Mouse (Mus musculus) cerebellum, postnatal 14 days (tissue): ENCODE results near the gene Cysltr2.

Experiments
- DNase-seq, 2 experiments: peaks; one replicate each; pipeline ENCODE4 v3.0.0; 2021; ENCODE audit warnings: mixed read lengths in 2 of 2

Gene Cysltr2

DNA sequence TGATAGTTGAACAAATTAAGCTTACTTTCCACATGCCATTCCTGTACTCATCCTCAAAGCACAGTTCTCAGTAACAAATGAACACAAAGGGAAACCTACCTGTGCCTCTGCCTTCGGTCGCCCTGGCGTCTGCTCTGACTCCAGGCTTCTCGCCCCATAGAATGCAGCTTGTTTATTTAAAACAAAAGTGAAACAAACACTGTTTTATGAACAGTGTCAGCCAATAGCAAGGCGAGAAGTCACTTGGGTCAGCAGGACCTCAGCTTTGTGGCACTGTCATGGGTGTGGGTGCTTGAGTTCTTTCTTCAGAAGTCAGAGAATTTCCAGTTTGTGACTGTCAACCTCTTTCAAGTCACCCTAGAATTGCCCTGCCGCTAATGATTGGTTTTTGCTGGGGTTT is at the start of gene Cysltr2:
Cysltr2 (minus strand) TSS at position 178 of the 400 bp plus-strand sequence.
- no peak for DNase-seq

DNA sequence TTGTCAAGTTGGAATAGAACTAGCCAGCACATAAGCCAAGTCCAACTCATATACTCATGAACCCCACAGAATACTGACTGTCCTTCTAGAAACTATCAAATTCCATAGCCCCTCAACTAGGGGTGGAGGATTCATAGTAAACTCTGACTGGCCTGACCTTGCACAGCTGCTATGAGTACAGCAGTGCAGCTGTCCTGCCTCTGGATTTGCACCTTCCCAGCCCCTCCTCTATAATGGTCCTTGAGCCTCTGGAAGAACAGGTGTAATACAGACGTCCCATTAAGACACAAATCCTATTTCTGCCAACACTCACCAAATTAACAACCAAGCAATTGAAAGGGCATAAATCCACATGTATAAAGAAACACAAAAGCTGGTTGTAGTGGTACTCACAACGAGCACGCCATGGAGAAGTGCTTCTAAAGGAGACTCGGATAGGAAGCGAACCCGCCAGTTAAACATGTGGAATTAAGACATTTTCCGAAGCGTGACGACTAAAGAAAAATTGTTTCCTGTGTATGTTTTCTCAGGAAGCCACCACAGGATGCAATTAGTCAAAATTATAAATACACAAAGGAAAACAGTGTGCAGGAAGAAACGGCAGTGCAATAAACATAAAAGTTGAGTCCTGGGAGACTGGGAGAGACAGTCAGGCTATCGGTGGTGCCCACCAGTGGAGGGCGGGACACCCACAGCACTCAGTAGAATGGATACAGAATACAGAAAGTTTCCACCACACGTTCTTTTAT is 46.1 kb upstream of the Cysltr2 start:
- no peak for DNase-seq

GRCm38 (mm10) chr14:73092871-73093270 is 44.0 kb upstream of the Cysltr2 start:
- DNase-seq, result no peak

GRCm38 (mm10) chr14:73088224-73088623 is 39.3 kb upstream of the Cysltr2 start:
- DNase-seq, result no peak

- no peak for DNase-seq
Observed at GRCm38 (mm10) chr14:73087746-73088145, 38.8 kb upstream of the Cysltr2 start.

DNA sequence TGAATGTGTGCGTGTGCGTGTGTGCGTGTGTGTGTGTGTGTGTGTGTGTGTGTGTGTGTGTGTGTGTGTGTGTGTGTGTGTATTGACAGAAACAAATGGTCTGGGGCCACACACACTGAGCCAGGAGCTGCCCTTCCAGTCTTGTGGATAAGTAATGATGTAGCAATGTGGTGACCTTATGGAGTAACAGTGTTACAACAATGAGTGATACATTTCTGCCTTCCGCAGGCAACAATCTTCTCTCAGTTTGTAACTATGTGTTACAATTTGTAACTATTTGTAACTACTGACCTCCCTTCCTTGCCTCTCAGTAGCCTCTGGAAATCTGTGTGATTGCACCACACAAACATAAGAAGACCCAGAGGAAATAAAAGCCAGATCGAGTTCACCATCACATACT is 38.3 kb upstream of the Cysltr2 start:
- DNase-seq, result no peak

DNA sequence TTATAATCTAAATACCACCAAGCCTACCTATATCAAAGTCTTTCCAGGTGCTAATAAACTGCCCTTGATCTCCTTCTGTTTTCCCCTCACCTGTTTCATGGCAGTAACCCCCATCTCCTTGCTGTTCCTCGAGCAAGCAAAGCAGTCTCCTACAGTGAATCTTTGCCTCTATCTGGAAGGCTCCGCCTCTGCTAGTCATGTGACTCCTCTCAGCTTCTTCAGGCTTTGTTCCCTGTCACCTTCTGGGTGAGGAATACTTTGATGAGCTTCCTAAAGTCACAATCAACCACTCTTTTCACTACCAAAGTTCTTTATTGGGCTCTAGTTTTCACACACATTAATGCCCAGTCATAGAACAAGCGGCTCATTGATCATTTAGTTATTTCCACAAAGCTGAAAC is 37.5 kb upstream of the Cysltr2 start:
- no peak for DNase-seq

DNA sequence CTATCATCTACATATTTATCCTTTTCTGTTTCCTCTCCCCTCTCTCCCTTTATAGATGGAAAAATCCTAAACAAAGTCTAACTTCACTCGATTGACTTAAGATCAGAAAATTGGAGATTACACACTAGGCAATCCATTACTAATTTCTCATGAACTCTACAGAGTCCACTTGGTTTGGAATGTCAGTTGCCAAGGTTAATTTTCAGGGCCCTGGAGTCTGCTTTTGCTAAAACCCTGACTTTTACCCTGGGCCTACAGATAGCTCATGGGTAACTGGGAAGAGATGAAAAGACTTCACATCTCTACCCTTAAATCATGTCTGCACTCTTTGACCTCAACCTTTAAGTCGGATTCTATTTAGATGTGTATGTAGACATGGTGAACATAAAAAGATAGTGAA is 34.6 kb upstream of the Cysltr2 start:
- DNase-seq, result no peak

GRCm38 (mm10) chr14:73064460-73064859 is 15.5 kb upstream of the Cysltr2 start:
- peak in 1 of 2 experiments; percentile 3 for DNase-seq

- no peak for DNase-seq
Observed at GRCm38 (mm10) chr14:73058755-73059154, 9.8 kb upstream of the Cysltr2 start.

GRCm38 (mm10) chr14:73057764-73058163 is 8.8 kb upstream of the Cysltr2 start:
- DNase-seq, result no peak

DNA sequence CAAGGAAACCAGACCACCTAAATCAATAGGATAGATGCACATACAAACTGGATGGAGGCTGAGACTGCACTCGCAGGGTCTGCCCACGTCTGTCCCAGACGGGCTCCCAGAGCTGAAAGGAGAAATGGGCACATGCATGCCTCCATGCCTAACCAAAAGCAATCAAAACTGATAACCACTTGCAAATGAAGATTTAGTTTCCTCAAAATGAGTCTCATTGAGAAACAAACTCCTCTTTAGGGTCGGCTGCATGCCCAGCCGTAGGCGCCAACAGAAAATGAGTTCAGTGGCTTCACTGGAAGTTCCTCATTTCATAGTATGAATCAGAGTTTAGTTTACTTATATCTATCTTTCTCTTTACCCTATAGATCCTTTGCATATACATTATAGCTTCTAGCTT is 7.9 kb upstream of the Cysltr2 start:
- DNase-seq, result no peak

GRCm38 (mm10) chr14:73045199-73045928 is 3.5 kb downstream of the Cysltr2 start:
- no peak for DNase-seq

DNA sequence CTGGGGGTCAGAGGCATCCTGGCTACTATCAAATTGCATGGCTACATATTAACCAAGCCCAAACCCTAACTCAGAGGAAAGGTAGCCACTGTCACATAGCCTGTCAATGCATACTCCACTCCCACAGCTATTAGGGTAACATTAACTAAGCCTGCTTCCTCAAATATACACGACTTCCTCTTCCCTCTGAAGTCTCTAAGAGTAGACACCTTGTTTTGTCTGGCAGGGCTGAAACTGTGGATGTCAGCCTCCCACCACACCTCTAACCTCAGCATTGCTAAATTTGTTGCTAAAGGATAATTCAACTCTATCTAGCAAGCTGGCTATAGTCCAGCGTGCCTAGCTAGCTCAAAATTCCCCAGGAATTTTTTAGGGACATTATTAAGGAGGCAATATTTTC is 7.2 kb downstream of the Cysltr2 start:
- DNase-seq, result no peak

DNA sequence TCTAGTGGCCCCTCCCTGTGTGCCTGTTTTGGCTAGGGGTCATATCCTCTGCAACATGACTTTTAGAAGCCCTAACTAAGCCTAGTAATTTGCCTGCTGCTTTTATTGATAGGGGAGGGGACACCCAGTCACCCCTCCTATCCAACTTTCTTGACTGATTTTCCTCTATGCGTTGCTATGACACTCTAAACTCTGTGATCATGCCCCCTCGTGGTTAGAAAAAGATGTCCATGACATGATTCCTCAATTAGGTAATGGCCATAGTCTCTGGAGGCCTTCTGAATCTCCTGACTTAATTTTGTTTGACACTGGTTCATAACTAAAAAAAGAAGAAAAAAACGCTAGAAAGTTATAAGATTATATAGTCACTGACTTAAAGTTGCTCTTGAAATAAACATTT is 15.6 kb downstream of the Cysltr2 start:
- no peak for DNase-seq

GRCm38 (mm10) chr14:73031218-73031617 is 17.7 kb downstream of the Cysltr2 start:
- no peak for DNase-seq

GRCm38 (mm10) chr14:73017272-73017671 is 31.6 kb downstream of the Cysltr2 start:
- DNase-seq, result no peak

DNA sequence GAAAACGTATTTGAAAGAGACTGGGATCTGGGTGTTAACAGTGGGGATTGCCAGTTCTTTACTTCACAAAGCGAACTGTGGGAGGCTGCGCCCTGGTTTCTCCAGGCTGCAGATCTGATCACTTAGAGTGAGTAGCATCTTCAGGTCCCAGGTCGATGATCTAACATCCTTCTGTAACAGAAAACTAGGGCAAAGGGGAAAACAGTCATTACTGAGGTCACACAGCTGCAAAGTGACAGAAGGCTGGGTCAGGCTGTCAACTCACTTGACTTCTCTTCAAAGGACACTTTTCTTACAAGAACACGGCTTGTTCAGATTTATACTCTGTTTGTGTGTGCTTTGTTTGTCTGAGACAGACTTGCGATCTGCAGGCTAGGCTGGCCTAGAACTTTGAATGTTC is 33.5 kb downstream of the Cysltr2 start:
- no peak for DNase-seq

- no peak for DNase-seq
Observed at GRCm38 (mm10) chr14:73013723-73014544, 35.0 kb downstream of the Cysltr2 start.

DNA sequence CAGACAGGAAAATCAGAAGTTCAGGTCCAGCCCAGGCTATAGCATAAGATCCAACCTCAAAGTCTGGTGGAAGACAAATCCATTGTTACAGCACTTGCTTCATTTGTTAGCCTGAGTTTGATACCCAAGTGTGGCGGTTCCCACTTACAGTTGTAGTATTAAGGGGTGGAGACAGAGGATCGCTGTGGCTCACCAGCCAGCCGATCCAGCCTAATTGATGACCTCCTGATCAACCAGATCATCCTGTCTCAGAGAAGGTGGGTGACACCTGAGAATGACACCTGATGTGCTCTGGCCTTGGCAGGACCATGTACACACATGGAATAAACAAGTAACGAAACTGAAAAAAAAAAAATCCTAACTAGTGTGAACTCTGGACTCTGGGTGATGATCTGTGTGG is 47.1 kb downstream of the Cysltr2 start:
- DNase-seq, result no peak

GRCm38 (mm10) chr14:73000325-73000724 is 48.6 kb downstream of the Cysltr2 start:
- peak; percentile 72 to 86 for DNase-seq

GRCm38 (mm10) chr14:72998111-72998510 is 50.8 kb downstream of the Cysltr2 start:
- no peak for DNase-seq

DNA sequence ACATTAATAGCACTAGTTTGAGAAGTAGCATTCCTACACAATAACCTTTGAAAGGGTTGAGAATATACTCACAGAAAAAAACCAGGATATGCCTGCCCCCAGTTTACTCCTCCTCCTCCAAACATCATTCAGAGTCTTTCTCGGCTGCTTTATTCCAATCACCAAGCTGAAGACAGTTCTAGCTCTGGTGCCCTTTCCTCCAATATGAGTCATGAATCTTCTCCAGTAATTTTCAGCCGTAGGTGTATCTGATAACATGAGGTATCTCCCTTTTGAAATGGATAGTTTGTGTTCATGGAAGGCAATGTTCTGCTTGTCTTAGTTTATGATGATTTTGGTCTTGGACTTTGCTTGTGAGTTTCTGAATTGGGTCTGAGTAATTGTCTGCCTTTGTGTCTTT is 62.9 kb downstream of the Cysltr2 start:
- DNase-seq, result no peak

DNA sequence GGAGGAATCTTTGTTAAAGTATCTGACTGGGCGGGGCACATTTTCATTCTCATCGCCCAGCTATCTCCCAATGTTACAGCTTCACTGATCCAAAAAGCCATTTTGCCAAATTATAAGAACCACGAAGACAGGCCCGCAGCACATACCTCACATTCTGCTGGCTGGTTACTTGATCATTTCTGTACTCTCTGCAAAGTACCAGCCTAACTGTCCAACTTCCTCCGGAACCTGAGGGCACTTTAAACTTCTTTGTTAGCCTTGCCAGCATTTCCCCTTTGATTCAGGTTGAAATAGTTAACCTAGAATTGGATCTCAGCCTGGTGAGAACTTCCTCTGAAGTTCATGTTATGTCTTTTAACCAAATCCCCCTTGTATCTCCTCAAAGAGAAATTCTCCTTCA is 63.8 kb downstream of the Cysltr2 start:
- no peak for DNase-seq
